Mouse (Mus musculus) adrenal gland, adult 8-10 months (tissue): ENCODE measurements around the gene Tnfsfm13. TPM values are rescaled to one million over a fixed set of nuclear protein-coding genes. Genes with fewer than 3 reads are reported as not detected.
"Not testable (repeated sequence)": the region's sequence is repeated elsewhere in the genome, so short reads cannot be mapped to it uniquely, and the experiment has no call there.

ENCODE experiments used
- DNase-seq: peaks from one replicate; pipeline ENCODE4 v3.0.0; 2022
- total RNA-seq, 4 experiments: library from RNA; stranded (reverse); gene quantifications; 2 replicates each; pipeline ENCODE4 v1.2.4; 2022

Tnfsfm13 gene
- 1 to 10 TPM; 3.4 to 8.4 (median 7.9) TPM for total RNA-seq

- peak; percentile 72 for DNase-seq
Observed at GRCm38 (mm10) chr11:69695361-69696181, at the start of gene Tnfsfm13, which contains the start of gene Tnfsf12. Gene Tnfsfm13 (minus strand): TSS chr11:69696098. Gene Tnfsf12 (minus strand): TSS chr11:69695849.

GRCm38 (mm10) chr11:69731408-69731807 lies 35.5 kb upstream of the Tnfsfm13 start:
- DNase-seq = not testable (repeated sequence)

- DNase-seq = peak; percentile 45
Observed at GRCm38 (mm10) chr11:69729063-69729462, 33.2 kb upstream of the Tnfsfm13 start.

- no peak for DNase-seq
Observed at GRCm38 (mm10) chr11:69725951-69726350, 30.1 kb upstream of the Tnfsfm13 start.

GRCm38 (mm10) chr11:69723074-69723473 lies 27.2 kb upstream of the Tnfsfm13 start:
- DNase-seq = no peak

GRCm38 (mm10) chr11:69720852-69721251 lies 25.0 kb upstream of the Tnfsfm13 start:
- DNase-seq = no peak

- no peak for DNase-seq
Observed at GRCm38 (mm10) chr11:69719423-69719822, 23.5 kb upstream of the Tnfsfm13 start.

- no peak for DNase-seq
Observed at GRCm38 (mm10) chr11:69718661-69719060, 22.8 kb upstream of the Tnfsfm13 start.

- no peak for DNase-seq
Observed at GRCm38 (mm10) chr11:69716953-69717352, 21.1 kb upstream of the Tnfsfm13 start.

- DNase-seq = peak; percentile 78
Observed at GRCm38 (mm10) chr11:69715929-69716328, 20.0 kb upstream of the Tnfsfm13 start.

- peak; percentile 47 for DNase-seq
Observed at GRCm38 (mm10) chr11:69715482-69715881, 19.6 kb upstream of the Tnfsfm13 start.

- DNase-seq = no peak
Observed at GRCm38 (mm10) chr11:69714636-69715329, 18.9 kb upstream of the Tnfsfm13 start.

- no peak for DNase-seq
Observed at GRCm38 (mm10) chr11:69712954-69713672, 17.2 kb upstream of the Tnfsfm13 start.

- no peak for DNase-seq
Observed at GRCm38 (mm10) chr11:69711082-69711481, 15.2 kb upstream of the Tnfsfm13 start.

GRCm38 (mm10) chr11:69710470-69710869 lies 14.6 kb upstream of the Tnfsfm13 start:
- no peak for DNase-seq

- DNase-seq = no peak
Observed at GRCm38 (mm10) chr11:69709554-69710446, 13.9 kb upstream of the Tnfsfm13 start.

GRCm38 (mm10) chr11:69708614-69709265 lies 12.8 kb upstream of the Tnfsfm13 start:
- DNase-seq = no peak

- DNase-seq = no peak
Observed at GRCm38 (mm10) chr11:69707873-69708381, 12.0 kb upstream of the Tnfsfm13 start.

GRCm38 (mm10) chr11:69707480-69707847 lies 11.6 kb upstream of the Tnfsfm13 start:
- no peak for DNase-seq

GRCm38 (mm10) chr11:69706775-69707479 lies 11.0 kb upstream of the Tnfsfm13 start:
- peak; percentile 89 for DNase-seq
